Mouse (Mus musculus) liver, embryonic 16.5 days (tissue): Measurements from ENCODE around the gene Flt3. TPM values are rescaled to one million over a fixed set of nuclear protein-coding genes. Genes with fewer than 3 reads are reported as not detected.

Source experiments
- ATAC-seq: fragments of 200-750 bp; cut with Nextera tagmentation; 2 replicates; pipeline ENCODE4 v1.8.0; 2017; ENCODE audit warnings: low read depth, mild to moderate bottlenecking, moderate number of reproducible peaks, moderate library complexity
- H3K27ac ChIP-seq: fragments of 300-500 bp; sonication (generic); 2 replicates; pipeline ENCODE4 v1.5.1; 2014; ENCODE audit warnings: mild to moderate bottlenecking, low read length
- H3K27me3 ChIP-seq: fragments of 300-500 bp; sonication (generic); 2 replicates; pipeline ENCODE4 v1.6.1; 2014; ENCODE audit warnings: low read depth, low read length, mixed read lengths; ENCODE audit not compliant: control insufficient read depth, insufficient read depth
- H3K36me3 ChIP-seq: fragments of 300-500 bp; sonication (generic); 2 replicates; pipeline ENCODE4 v1.6.1; 2014; ENCODE audit warnings: mild to moderate bottlenecking; ENCODE audit not compliant: control insufficient read depth, insufficient read depth
- H3K4me1 ChIP-seq: fragments of 300-500 bp; sonication (generic); 2 replicates; pipeline ENCODE4 v1.6.1; 2014; ENCODE audit warnings: low read depth, low read length, mixed read lengths; ENCODE audit not compliant: control insufficient read depth
- H3K4me2 ChIP-seq: fragments of 300-500 bp; sonication (generic); 2 replicates; pipeline ENCODE4 v1.6.1; 2014; ENCODE audit warnings: low read depth, low read length, mixed read lengths
- H3K4me3 ChIP-seq: fragments of 300-500 bp; sonication (generic); 2 replicates; pipeline ENCODE4 v1.5.1; 2014; ENCODE audit warnings: low read depth, mild to moderate bottlenecking, low read length
- H3K9ac ChIP-seq: fragments of 300-500 bp; sonication (generic); 2 replicates; pipeline ENCODE4 v1.6.1; 2014; ENCODE audit warnings: low read depth, low read length
- H3K9me3 ChIP-seq: fragments of 300-500 bp; sonication (generic); replicated peaks from 2 replicates; pipeline ENCODE4 v1.6.1; 2016; ENCODE audit warnings: low read length; ENCODE audit not compliant: control insufficient read depth
- WGBS: fragments of 180-500 bp; shearing (Covaris S2); extraction: QIAGEN DNeasy Blood & Tissue Kit; methylation state at CpG from one replicate; pipeline ENCODE4 v1.1.7; 2014; ENCODE audit not compliant: insufficient replicate concordance; 5-methylcytosine and 5-hydroxymethylcytosine counted together
- polyA plus RNA-seq: library from polyadenylated mRNA; unstranded; fragments of >200 nt; fragmentation: Nextera tagmentation; extraction: Ambion mirVana; gene quantifications from 2 replicates; pipeline ENCODE4 v1.2.1, GENCODE M21; 2015

Gene Flt3
- polyA plus RNA-seq, 1 experiment from 2014 or later: 1.6 TPM

GRCm38 (mm10) chr5:147368221-147368620, 32.1 kb downstream of the Flt3 start:
- Histone ChIP-seq H3K4me2 (no peak overlapping the region), H3K27ac (no peak overlapping the region), H3K27me3 (no peaks in the 10 kb centered on the region), H3K36me3 (no peaks in the 10 kb centered on the region), H3K9ac (no peak overlapping the region), H3K9me3 (no peaks in the 10 kb centered on the region), H3K4me1 (no peaks in the 10 kb centered on the region), H3K4me3 (no peak overlapping the region)
- ATAC-seq: no peak
- WGBS: 84% methylated on average over 6 of the region's 6 CpGs

- Histone ChIP-seq H3K27me3 (no peaks in the 10 kb centered on the region), H3K9me3 (no peaks in the 10 kb centered on the region), H3K4me2 (no peak overlapping the region), H3K9ac (no peak overlapping the region), H3K36me3 (no peaks in the 10 kb centered on the region), H3K4me1 (no peaks in the 10 kb centered on the region), H3K4me3 (no peak overlapping the region), H3K27ac (no peak overlapping the region)
- 16% methylated on average over 16 of the region's 16 CpGs for WGBS
- no peak for ATAC-seq
Observed at GRCm38 (mm10) chr5:147365995-147366765, 34.1 kb downstream of the Flt3 start.

GRCm38 (mm10) chr5:147363054-147363453, 37.2 kb downstream of the Flt3 start:
- Histone ChIP-seq H3K27me3 (no peaks in the 10 kb centered on the region), H3K4me1 (no peaks in the 10 kb centered on the region), H3K9ac (no peak overlapping the region), H3K4me3 (no peak overlapping the region), H3K9me3 (no peaks in the 10 kb centered on the region), H3K4me2 (no peak overlapping the region), H3K27ac (0 out of 2 replicates have a peak overlapping the region, but pooled peaks have one; percentile 28), H3K36me3 (no peaks in the 10 kb centered on the region)
- no peak for ATAC-seq
- WGBS: 27% methylated on average over 12 of the region's 12 CpGs

- WGBS: 78% methylated on average over 11 of the region's 11 CpGs
- H3K36me3 ChIP-seq: no peaks in the 10 kb centered on the region
Observed at GRCm38 (mm10) chr5:147358481-147358880, 41.8 kb downstream of the Flt3 start.

GRCm38 (mm10) chr5:147357536-147357935, 42.8 kb downstream of the Flt3 start:
- 36% methylated on average over 3 of the region's 3 CpGs for WGBS
- ATAC-seq: no peak
- no peaks in the 10 kb centered on the region for H3K9me3 ChIP-seq
- no peaks in the 10 kb centered on the region for H3K36me3 ChIP-seq
- H3K27me3 ChIP-seq: no peaks in the 10 kb centered on the region
- H3K9ac ChIP-seq: no peak overlapping the region
- no peak overlapping the region for H3K4me3 ChIP-seq
- H3K4me1 ChIP-seq: no peaks in the 10 kb centered on the region
- H3K27ac ChIP-seq: no peak overlapping the region
- no peak overlapping the region for H3K4me2 ChIP-seq

More at GRCm38 (mm10) chr5:147358481-147358880, 41.8 kb downstream of the Flt3 start:
- no peaks in the 10 kb centered on the region for H3K4me1 ChIP-seq
- no peak overlapping the region for H3K9ac ChIP-seq
- no peak for ATAC-seq
- H3K4me3 ChIP-seq: no peak overlapping the region
- no peak overlapping the region for H3K27ac ChIP-seq
- no peaks in the 10 kb centered on the region for H3K9me3 ChIP-seq
- H3K4me2 ChIP-seq: no peak overlapping the region
- no peaks in the 10 kb centered on the region for H3K27me3 ChIP-seq

- Histone ChIP-seq H3K27ac (no peak overlapping the region), H3K9ac (no peak overlapping the region), H3K4me3 (no peak overlapping the region), H3K9me3 (no peaks in the 10 kb centered on the region), H3K4me1 (no peaks in the 10 kb centered on the region), H3K36me3 (no peaks in the 10 kb centered on the region), H3K4me2 (no peak overlapping the region), H3K27me3 (no peaks in the 10 kb centered on the region)
- WGBS: 73% methylated on average over 13 of the region's 13 CpGs
- no peak for ATAC-seq
Observed at GRCm38 (mm10) chr5:147356260-147357055, 43.8 kb downstream of the Flt3 start.

GRCm38 (mm10) chr5:147355788-147356187, 44.5 kb downstream of the Flt3 start:
- Histone ChIP-seq H3K36me3 (no peaks in the 10 kb centered on the region), H3K27me3 (no peaks in the 10 kb centered on the region), H3K27ac (no peak overlapping the region), H3K4me3 (no peak overlapping the region), H3K4me1 (no peaks in the 10 kb centered on the region), H3K4me2 (no peak overlapping the region), H3K9ac (no peak overlapping the region), H3K9me3 (no peaks in the 10 kb centered on the region)
- WGBS: 58% methylated on average over 3 of the region's 3 CpGs
- no peak for ATAC-seq

- no peak overlapping the region for H3K4me3 ChIP-seq
- H3K4me2 ChIP-seq: no peak overlapping the region
- ATAC-seq: no peak
- H3K4me1 ChIP-seq: no peaks in the 10 kb centered on the region
- H3K27ac ChIP-seq: no peak overlapping the region
- no peaks in the 10 kb centered on the region for H3K9me3 ChIP-seq
- H3K27me3 ChIP-seq: no peaks in the 10 kb centered on the region
- WGBS: 54% methylated on average over 8 of the region's 8 CpGs
- no peaks in the 10 kb centered on the region for H3K36me3 ChIP-seq
- H3K9ac ChIP-seq: no peak overlapping the region
Observed at GRCm38 (mm10) chr5:147354985-147355384, 45.3 kb downstream of the Flt3 start.
